Mouse (Mus musculus) naive thymus-derived CD4-positive, alpha-beta T cell, adult 2 months (primary cell): Measurements from ENCODE around the gene Hsdl2.
"Not testable (repeated sequence)": the region's sequence is repeated elsewhere in the genome, so short reads cannot be mapped to it uniquely, and the experiment has no call there.

Experiments
- DNase-seq: peaks from one replicate; pipeline ENCODE4 v3.0.0-alpha.2; 2011; ENCODE audit warnings: low read depth

Hsdl2 gene

DNA sequence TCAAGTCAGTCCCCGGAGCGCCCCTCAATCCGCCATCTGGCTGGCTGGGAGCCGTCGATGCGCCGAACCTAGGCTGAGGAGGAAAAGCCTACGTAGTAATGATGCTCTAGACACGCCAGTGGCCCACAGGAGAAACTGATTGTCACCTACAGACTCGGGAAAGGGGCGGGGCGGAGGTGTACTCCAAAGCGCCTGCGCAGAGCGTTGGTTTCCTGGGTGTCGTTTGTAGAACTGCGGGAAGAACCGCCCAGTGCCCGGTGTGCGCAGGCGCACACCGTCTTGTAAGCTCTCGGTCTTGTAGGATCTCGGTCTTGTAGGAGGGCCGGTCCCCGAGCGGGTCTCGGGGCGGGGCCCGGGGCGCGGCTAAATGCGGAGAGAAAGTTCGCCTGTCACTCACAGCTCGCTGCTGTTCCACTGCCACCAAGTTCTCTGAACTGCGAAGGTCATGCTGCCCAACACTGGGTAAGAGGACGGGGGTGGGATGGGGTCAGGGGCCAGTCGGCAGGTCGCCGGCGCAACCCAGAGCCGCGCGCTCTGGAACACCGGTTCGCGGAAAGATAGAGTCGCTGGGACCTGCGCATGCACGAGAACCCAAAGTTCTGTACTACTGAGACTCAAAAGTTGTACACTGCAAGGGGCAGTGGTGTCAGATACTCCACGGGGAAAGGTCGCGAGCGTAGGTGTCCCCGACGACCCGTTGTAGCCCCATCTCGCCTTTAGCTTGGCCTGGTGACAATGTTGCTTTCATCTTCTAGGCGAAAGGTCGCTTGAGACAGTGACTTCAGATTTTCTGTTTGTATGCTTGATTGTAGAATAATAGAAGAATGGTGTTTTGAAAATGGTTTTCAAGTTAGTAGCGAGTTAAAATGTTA is at the start of gene Hsdl2:
Gene Hsdl2, plus strand, starts transcription at position 250 of the 872 bp plus-strand sequence.
- peak; percentile 100 for DNase-seq

DNA sequence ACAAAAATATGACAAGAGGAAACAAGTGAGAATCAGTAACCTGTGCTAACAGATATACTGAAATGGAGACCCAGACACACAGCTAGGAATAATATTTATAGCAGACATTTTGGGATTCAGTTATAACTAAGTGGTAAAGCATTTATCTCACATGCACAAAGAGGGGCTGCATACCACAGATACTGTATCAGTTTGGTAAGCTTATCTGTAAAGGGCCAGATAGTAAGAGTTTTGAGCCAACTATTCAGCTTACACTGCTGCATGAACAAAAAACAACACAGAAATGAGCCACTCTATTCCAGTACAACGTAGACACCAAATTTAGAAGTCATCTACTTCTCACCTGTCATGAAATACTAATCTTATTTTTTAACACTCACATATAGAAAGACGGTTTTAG is 48.1 kb upstream of the Hsdl2 start:
- no peak for DNase-seq

DNA sequence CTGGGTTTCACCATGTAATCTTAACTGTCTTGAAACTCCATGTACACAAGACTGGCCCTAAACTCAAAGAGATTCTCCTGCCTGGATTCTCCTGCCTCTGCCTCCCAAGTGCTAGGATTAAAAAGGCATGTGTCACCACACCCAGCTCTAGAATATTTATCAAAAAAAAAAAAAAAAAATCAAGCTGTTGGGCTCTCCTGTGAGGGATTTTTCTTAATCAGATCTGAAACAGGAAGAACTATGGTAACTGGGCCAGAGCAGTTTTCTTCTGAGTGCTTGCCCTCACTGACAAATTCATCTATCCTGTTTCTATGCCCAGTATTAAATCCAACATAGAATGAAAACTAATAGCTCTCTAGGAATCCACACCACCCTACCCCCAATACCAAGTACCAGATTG is 45.7 kb upstream of the Hsdl2 start:
- DNase-seq: no peak

DNA sequence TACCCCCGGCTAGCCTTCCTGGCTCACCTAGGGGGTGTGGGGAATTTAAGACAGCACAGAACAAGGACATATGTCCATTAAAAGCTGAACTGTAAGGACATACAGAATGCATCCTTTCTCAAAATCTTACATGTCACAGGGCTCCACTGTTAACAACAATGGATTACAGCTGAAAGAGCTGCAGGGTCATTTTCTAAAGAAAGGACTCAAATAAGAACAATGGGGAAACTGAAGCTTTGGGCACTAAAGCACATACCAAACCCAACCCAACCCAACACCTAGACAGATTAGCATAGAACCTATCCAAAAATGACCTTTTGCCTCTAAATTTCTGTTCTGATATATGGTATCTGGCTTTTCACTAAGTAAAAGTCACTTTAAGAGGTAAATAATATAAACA is 45.1 kb upstream of the Hsdl2 start:
- DNase-seq: no peak

DNA sequence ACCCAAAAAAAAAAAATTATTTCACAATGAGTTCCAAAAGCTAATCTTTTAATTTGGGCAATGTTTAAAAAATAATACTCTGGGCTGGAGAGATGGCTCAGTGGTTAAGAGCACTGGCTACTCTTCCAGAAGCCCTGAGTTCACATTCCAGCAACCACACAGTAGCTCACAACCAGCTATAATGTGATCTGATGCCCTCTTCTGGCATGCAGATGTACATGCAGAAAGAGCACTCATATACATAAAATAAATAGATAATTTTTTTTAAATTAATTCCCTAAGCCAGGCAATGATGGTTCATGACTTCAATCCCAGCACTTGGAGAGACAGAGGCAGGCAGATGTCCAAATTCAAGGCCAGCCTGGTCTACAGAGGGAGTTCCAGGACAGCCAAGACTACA is 38.4 kb upstream of the Hsdl2 start:
- DNase-seq: no peak

DNA sequence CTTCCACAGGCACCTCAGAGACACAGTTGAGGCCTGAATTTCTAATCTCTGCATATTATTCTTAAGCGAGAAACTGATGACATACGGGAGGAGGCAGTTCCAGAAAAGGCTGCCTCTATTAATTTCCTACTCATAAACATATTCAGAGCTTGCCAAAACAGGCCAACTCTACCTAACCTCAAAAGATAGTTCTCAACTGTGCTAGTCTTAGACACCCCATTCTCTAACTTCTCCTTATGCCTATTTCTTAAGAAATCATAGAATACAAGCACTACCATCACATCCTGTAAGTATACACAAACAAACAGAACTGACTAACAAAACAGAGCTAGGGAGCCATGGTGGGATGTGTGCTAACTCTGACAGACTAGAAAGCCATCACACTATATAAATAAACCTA is 36.7 kb upstream of the Hsdl2 start:
- no peak for DNase-seq

DNA sequence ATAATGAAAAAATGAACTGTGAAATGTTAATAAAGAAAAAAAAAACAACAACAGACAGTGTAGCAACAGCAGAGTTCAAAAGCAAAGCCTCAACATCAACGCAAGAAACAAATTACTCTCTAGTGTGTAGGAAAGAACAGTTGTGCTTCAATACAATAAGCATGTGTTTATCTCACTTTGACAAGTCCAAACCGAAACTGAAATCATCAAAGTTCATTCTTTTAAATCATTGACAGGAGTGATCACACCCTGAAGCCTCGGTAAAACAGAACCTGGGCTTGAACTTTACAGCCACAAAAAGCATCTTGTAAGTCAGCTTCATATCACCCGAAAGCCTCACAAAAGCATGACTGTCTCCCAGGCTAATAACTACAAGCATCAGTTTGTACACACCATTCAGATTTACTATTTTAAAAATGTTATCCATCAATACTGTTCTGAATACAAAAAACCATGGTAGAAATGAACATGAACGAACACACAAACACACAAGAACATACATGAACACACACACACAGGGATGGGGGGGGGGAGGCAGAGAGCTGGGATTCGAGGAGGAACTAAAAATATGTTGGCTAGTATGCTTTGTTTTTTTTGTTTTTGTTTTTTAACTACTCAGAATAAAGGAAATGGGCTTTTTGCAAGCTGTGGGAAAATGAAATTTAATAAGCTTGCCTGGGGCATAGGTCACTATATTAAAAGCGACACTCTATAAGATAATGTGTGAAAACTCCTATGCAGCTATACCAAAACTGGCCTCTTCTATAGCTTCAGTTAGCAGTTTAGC is 34.9 kb upstream of the Hsdl2 start:
- DNase-seq: peak; percentile 72

DNA sequence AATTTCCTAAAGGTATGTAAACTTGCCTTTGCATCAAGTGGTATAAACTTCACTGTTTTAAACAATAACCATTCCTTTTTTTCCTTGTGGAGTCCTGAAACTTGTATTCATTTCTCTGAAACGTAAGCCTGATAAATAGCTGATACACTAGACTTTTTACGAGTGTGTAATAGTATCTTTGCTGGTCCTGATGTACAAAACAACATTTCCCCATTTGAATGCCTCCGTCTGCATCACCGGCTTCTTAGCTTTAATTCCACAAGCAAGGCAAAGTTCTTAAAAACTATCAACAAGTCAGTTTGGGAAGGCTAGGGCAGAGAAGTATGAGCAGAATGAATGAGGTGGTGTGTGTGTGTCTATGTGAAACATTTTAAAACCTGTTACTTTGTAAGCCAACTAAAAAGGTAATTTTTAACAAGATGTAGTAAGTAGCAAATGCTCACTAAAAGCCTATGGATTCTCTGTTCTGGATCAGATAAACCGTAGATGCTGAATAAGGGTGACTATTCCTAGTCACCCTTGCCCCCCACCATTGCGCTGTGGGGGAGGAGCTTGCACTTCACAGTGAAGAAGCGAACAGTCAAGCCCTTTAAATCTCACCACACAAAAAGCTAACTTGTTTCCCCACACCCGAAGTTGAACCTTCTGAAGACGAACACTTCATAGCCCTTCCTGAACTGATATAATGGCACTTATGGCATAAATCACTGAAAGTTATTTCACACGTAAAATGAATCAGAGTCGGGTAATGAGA is 34.0 kb upstream of the Hsdl2 start:
- DNase-seq: peak; percentile 68

DNA sequence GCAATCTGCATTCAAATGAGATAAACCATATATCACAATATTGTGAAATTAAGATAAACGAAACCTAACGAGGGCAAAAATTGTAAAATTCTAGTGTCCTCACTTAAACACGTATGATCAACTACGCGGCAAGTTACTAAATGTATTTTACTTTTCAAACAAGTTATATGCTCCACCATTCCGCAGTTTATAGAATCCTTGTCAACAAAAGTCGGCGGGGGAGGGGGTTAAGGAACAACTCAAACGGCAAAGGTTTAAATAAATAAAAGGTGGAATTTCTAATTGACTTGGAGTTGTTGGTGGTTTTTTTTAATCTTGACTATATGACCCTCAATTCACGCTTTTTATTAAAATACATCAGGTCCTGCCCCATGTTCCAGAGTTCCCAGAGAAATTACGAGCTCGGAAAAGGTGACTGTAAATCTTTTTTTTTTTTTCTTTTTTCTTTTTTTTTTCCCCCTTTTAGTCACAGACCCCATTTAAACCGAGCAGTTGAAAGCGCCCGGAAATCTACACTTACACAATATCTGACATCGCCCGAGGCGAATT is 33.3 kb upstream of the Hsdl2 start:
- DNase-seq: no peak

DNA sequence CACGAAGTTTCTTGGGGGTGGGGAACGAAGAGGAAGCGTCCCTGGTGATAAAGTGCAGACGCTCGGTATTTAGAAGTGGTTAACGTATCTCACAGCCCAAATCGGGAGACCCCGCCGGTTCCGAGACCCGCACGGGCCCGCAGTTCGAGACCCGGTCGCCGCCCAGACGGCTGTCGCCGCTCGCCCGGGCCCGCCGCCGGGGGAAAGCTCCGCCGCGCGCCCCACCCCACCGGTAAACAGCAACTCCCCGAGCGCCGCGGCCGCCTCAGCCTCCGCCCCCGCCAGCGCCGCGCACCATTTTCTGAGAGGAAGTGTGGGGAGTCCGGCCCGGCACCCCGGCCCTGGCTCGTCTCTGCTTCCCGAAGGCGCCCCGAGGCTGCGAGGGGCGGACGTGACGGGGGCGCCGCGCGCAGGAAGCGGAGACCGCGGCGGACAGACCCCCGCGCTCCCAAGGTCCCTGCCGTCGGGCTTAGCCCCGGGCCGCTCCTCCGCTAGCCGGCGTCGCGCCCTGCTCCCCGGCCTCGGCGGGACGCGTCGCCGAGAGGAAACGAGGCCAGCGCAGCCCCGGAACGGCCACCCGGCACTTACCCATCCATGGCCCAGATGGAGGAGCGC is 32.7 kb upstream of the Hsdl2 start:
- DNase-seq: peak; percentile 85

DNA sequence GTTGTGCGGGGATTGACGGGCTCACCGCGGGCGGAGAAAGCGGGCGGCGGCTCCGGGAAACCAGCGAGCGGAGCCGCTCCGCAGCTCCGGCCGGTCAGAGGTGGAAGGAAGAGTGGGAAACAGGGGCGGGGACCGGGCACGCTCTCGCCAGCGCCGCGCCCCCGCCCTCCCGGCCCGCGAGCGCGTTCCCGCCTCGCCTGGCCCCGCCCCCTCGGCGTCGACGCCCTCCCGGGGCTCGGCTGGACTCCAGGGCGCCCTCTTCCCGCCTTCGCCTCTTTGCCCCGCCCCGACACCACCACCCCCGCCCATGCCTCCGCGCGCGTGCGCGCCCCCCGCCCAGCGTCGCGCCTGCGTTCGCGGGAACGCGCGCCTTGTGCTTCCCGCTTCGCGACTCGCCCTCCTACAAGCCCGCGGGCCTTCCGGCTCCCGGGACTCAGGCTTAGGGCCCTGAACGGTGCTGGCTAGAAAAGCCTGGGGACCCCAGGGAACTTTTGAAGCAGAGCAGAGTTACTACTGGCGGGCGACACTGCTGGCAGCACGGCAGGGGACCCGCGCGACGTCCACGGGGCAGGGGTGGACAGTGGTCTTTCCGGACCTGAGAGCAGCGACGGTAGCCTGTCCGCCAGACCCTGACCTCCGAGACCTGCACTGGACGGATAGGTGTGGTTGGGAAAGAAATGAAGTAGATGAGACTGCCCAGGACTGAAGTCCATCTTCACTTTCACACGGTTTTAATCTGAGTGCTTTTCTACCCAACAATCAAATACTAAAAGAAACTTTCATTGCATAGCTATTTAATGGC is 32.0 kb upstream of the Hsdl2 start, which contains the start of gene Ptbp3:
Gene Ptbp3, minus strand, starts transcription at position 190 of the 802 bp plus-strand sequence.
- DNase-seq: peak; percentile 95

DNA sequence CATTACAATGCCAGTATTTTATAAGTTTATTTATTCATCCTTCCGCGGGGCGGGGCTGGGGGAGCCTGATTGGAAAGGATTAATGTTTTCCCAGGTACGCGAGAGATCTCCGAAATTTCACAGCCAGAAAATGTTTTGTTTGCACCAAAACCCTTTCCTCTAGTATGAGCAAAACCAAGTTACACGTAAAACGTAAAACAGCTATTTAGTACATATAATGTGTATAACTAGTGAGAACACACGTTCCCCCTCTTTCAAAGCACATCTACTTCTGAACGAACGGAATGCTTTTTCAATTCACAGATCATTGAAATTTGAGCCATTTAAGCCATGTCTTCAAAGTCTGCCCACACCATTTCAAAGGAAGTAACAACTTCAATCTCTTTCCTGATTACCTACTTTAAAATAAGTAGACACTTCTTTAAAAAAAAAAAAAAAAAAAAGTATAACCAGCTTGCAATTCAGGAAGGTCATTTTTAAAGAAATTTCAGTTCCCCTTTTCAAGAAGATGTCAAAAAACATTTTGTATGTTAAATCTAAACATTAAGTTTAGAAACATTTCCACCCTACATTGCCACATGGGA is 31.3 kb upstream of the Hsdl2 start:
- DNase-seq: peak; percentile 46

DNA sequence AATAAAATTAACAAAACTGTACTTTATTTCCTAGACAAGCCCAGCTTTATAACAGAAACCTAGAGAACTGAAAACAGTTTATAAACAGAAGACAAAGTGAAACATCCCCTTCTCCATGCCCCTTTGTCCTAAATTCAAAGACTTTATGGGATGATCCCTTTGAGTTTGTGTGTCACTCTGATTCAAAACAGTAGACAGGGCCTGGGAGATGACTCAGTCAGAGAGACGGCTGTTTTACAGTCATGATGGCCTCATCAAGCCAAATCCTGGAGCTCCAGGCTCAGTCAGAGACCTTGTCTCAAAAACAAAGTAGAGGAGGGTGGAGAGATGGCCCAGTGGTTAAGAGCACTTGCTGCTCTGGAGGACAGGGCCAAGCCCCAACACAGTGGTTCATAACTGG is 29.5 kb upstream of the Hsdl2 start:
- no peak for DNase-seq

DNA sequence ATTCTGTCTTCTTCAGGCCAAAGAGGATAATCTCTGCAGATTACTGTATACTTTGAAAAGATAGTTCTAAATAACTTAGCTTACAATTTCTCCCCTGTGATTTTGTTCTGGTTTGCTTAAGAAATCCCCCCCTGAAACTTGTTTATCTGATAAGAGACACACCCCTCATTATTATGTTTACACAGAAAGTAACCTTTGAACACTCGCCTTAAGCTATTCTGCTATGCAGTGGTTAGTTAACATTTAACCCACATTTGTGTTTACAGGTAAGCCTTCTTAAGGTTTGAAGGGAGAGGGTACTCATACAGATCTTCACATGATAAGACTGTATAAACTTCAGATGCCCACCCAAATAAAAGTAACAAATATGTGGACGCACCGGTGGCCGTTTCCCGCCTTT is 28.5 kb upstream of the Hsdl2 start:
- DNase-seq: no peak

DNA sequence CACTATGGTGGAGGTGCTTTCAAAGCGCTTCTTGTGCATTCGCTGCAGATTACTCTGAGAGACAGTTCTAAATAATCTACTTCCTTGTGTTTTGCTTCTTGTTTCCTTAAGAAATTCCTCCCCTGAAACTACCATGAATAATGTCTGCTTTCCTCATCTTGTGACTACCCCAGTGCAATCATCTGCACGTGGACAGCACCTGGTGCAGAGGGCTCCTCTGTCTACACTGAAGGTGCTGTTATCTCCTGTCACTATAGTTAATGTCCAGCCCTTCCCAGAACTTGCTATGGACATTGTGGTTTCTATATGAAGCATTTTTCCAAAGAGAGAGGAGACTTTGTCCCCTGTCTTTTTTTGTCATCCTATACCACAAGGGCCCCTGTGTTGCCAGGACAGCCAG is 27.8 kb upstream of the Hsdl2 start:
- DNase-seq: no peak

DNA sequence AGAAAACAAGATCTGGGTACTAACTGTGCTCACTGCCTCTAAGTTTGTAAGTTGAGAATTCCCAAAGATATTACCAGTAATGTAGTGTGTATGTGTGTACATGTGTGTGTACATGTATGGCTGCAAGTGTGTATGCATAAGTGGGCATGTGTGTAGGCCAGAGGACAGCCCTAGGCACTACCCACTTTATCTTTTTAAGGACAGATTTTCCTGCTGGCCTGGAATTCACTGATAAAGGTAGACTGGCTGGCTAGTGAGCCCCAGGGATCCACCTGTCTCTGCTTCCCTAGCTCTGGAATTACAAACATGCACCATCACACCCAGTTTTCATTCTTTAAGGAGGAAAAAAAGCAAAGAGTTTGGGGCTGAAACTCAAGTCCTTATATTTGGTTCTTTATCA is 26.2 kb upstream of the Hsdl2 start:
- no peak for DNase-seq

DNA sequence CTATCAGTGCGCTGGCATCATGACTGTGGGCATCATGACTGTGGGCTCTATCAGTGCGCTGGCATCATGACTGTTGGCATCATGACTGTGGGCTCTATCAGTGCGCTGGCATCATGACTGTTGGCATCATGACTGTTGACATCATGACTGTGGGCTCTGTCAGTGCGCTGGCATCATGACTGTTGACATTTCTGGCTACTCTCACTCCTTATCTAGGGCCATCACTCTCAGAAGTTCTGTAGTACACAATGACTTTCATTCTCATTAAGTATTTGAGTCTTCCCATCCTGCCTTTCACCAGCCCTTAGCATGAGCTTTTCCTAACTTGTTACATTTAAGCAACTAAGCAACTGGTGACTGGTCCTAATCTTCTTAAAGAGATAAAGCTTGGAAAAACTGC is 24.0 kb upstream of the Hsdl2 start:
- DNase-seq: not testable (repeated sequence)

DNA sequence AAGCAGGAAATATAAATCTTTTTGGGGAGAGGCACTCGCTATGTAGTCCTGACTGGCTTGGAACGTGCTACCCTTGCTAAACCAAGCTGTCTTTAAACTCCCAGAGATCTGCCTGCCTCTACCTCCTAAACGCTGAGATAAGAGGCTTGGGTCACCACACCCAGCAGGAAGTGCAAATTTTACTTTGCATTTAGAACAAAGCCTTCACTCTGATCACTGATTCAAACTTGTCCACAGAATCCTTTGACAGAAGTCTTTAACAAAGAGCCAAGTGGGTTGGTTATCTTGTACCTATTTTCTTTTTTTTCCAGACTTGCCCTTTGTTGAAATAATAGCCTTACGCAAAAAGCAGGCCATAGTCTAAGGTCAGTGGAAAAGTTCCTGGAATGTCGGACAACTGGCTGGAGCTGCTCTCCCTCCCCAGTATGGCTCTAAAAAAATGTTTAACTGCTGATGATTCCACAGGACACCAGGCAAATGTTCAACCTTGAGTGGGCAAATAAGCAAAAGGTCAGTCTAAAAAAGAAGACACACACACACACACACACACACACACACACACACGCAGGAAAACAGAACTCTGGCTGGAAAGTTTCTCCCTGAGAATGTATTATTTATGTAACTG is 23.2 kb upstream of the Hsdl2 start:
- DNase-seq: peak; percentile 51

DNA sequence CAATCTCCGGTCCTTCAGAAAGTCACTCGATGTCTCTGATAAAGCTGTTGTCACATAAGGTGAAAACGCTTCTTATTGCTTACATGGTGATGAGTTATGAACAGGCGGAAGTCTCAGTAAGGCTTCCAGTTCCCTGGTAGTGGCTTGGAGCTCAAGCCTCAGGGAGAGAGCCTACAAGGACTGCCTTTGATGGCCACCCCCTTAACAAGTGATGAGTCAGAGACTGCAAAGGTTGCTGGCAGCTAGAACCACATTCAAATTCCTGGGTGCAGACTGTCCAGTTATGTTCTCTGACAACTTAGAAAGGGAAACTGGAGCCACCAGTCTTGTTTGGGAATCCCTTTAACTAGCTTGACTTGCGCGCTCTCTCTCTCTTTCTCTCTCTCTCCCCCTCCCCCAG is 21.2 kb upstream of the Hsdl2 start:
- DNase-seq: no peak

DNA sequence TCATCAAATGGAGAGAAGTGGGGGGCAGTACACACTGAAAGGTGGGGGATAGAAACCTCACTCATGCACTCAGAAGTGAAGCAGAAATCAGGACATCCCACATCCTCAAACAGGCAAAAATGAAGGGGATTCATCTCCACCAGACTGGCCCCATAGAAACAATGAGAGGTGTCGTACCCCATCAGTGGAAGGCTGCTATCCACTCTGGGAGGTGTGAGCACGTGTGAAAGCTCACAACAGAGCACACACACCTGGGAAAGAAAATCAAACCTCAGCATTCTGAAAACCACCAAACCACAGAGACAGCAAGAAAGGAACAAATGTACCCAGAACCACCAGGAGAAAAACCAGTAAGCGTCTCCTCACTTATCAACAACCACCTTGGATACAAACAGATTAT is 17.2 kb upstream of the Hsdl2 start:
- DNase-seq: peak; percentile 29
